Mouse (Mus musculus) liver, embryonic 16.5 days (tissue): ENCODE data around the gene Oca2. TPM values are rescaled to one million over a fixed set of nuclear protein-coding genes. Genes with fewer than 3 reads are reported as not detected.
A peak's percentile ranks its signal among the peaks of the same experiment; 100 is the strongest.

Source experiments
- ATAC-seq: fragments of 200-750 bp; cut with Nextera tagmentation; 2 replicates; pipeline ENCODE4 v1.8.0; 2017; ENCODE audit warnings: low read depth, mild to moderate bottlenecking, moderate number of reproducible peaks, moderate library complexity
- H3K27ac ChIP-seq: fragments of 300-500 bp; sonication (generic); 2 replicates; pipeline ENCODE4 v1.5.1; 2014; ENCODE audit warnings: mild to moderate bottlenecking, low read length
- H3K27me3 ChIP-seq: fragments of 300-500 bp; sonication (generic); 2 replicates; pipeline ENCODE4 v1.6.1; 2014; ENCODE audit warnings: low read depth, low read length, mixed read lengths; ENCODE audit not compliant: control insufficient read depth, insufficient read depth
- H3K36me3 ChIP-seq: fragments of 300-500 bp; sonication (generic); 2 replicates; pipeline ENCODE4 v1.6.1; 2014; ENCODE audit warnings: mild to moderate bottlenecking; ENCODE audit not compliant: control insufficient read depth, insufficient read depth
- H3K4me1 ChIP-seq: fragments of 300-500 bp; sonication (generic); 2 replicates; pipeline ENCODE4 v1.6.1; 2014; ENCODE audit warnings: low read depth, low read length, mixed read lengths; ENCODE audit not compliant: control insufficient read depth
- H3K4me2 ChIP-seq: fragments of 300-500 bp; sonication (generic); 2 replicates; pipeline ENCODE4 v1.6.1; 2014; ENCODE audit warnings: low read depth, low read length, mixed read lengths
- H3K4me3 ChIP-seq: fragments of 300-500 bp; sonication (generic); 2 replicates; pipeline ENCODE4 v1.5.1; 2014; ENCODE audit warnings: low read depth, mild to moderate bottlenecking, low read length
- H3K9ac ChIP-seq: fragments of 300-500 bp; sonication (generic); 2 replicates; pipeline ENCODE4 v1.6.1; 2014; ENCODE audit warnings: low read depth, low read length
- H3K9me3 ChIP-seq: fragments of 300-500 bp; sonication (generic); replicated peaks from 2 replicates; pipeline ENCODE4 v1.6.1; 2016; ENCODE audit warnings: low read length; ENCODE audit not compliant: control insufficient read depth
- WGBS: fragments of 180-500 bp; shearing (Covaris S2); extraction: QIAGEN DNeasy Blood & Tissue Kit; methylation state at CpG from one replicate; pipeline ENCODE4 v1.1.7; 2014; ENCODE audit not compliant: insufficient replicate concordance; 5-methylcytosine and 5-hydroxymethylcytosine counted together
- polyA plus RNA-seq: library from polyadenylated mRNA; unstranded; fragments of >200 nt; fragmentation: Nextera tagmentation; extraction: Ambion mirVana; gene quantifications from 2 replicates; pipeline ENCODE4 v1.2.1, GENCODE M21; 2015

The Oca2 gene
- polyA plus RNA-seq, result not detected in 2 replicates

DNA sequence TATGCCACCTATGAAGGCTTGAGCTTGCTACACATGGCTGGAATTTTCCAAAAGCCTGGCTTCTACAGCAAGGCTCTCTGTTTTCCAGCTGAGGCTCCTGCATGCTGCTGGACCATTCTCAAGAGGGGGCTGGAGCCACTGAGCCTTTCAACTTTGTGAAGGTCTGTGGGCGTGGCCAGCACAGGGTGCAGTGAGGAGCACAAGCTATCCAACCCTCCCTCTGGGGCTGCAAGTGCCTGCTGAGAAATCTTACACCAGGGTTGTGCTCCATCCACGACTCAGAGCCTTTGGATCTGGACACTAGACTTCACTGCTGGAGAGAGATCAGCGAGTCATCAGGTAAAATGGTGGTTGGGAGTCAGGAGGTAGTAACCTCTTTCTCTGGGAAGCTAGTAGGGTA, at the start of gene Oca2:
TSS of gene Oca2 (plus strand) at position 218 of the 400 bp plus-strand sequence.
- 42% methylated on average over 3 of the region's 3 CpGs for WGBS
- no peaks in the 10 kb centered on the region for H3K4me1 ChIP-seq
- no peak within 1 kb of the TSS for H3K4me2 ChIP-seq
- H3K27me3 ChIP-seq, result no peaks in the 10 kb centered on the region
- no peaks in the 10 kb centered on the region for H3K36me3 ChIP-seq
- ATAC-seq, result no peak
- no peak within 1 kb of the TSS for H3K27ac ChIP-seq
- no peaks in the 10 kb centered on the region for H3K9me3 ChIP-seq
- no peak within 1 kb of the TSS for H3K4me3 ChIP-seq
- no peak within 1 kb of the TSS for H3K9ac ChIP-seq

DNA sequence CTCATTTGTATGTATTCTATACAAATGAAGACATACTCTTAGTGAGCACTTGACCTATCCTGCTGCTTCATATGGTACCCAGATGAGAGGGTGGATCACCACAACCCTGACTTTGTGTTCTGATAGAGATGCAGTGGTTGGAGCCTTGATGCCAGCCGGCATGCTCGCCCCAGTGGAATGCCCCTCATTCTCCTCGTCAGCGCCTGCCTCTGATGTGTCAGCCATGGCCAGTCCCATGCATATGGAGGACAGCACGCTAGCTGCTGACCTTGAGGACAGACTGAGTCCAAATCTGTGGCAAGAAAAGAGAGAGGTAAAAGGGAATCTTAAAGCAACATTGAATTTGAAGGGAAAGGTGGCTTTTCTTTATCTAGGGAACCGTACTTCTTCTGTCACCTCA, 48.5 kb upstream of the Oca2 start:
- Histone ChIP-seq H3K9me3 (no peaks in the 10 kb centered on the region), H3K4me2 (no peak overlapping the region), H3K27ac (no peak overlapping the region), H3K36me3 (peaks cover 31% of the 10 kb centered on the region), H3K4me3 (no peak overlapping the region), H3K9ac (no peak overlapping the region), H3K4me1 (no peaks in the 10 kb centered on the region), H3K27me3 (no peaks in the 10 kb centered on the region)
- 88% methylated on average over 6 of the region's 6 CpGs for WGBS
- no peak for ATAC-seq

DNA sequence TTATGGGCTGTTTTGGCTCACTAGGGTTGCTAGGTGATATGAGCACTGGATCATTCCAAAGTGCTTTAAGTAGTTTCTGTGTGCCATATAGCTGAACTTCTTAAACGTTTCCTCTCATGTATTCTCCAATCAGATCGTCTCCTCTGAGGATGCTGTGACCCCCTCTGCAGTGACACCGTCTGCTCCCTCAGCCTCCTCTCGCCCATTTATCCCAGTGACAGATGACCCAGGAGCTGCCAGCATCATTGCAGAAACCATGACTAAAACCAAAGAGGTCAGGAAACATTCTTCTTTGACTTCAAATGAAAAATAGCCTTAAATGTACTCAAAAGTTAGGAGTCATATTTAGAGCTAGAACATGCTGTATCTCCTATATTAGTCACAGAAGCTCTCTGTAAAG, 47.9 kb upstream of the Oca2 start:
- 79% methylated on average over 4 of the region's 4 CpGs for WGBS
- ATAC-seq, result no peak
- Histone ChIP-seq H3K9me3 (no peaks in the 10 kb centered on the region), H3K9ac (no peak overlapping the region), H3K36me3 (peaks cover 32% of the 10 kb centered on the region), H3K4me2 (no peak overlapping the region), H3K4me3 (no peak overlapping the region), H3K27ac (no peak overlapping the region), H3K4me1 (no peaks in the 10 kb centered on the region), H3K27me3 (no peaks in the 10 kb centered on the region)

DNA sequence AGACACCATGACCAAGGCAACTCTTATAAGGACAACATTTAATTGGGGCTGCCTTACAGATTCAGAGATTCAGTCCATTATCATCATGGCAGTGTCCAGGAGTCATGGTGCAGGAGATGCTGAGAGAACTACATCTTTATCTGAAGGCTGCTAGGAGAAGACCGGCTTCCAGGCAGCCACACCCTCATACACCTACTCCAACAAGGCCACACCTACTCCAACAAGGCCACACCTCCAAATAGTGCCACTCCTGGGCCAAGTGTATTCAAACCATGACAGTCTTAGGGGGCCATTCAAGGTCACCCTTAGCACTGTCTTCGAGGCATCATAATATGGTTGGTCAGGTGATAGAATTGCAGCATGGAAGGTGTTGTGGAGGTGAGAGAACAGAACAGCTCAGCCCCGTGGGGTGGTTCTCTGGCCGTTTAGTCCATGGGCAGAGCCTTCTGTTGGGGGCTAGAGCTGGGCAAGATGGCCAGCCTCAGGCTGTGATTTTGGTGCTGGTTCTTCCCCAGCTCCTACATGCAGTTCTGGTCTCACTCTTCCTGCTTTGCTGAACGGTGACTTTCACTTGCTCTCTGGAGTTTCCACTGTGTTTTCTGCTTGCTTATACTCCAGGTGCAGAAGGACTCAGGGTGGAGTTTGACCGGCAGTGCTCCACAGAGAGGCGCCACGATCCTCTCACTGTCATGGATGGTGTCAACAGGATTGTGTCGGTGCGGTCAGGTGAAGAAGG, 37.9 kb upstream of the Oca2 start:
- Histone ChIP-seq H3K27me3 (no peaks in the 10 kb centered on the region), H3K36me3 (peaks cover 52% of the 10 kb centered on the region), H3K4me1 (no peaks in the 10 kb centered on the region), H3K27ac (no peak overlapping the region), H3K4me3 (no peak overlapping the region), H3K9me3 (no peaks in the 10 kb centered on the region), H3K4me2 (no peak overlapping the region), H3K9ac (no peak overlapping the region)
- peak; percentile 16; the same call in 1 of the 2 replicates for ATAC-seq
- WGBS, result 83% methylated on average over 10 of the region's 10 CpGs

DNA sequence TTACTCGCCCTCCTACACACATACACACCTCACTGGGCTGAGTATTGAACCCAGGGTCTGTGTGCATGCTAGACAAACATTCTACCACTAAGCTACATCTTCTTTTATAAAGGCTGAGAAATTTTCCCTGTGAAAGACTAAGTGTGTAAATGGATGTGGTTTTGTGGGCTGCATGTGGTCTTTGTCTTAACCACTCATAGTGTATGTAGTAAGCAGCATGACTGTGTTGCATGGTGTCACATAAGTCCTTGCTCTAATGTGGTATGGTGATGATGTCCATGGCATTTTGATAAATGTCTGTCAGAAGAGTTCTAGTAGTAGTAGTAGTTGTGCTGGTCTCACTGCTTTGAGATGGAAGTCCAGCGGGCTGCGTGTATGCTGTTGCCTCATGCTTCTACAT, 36.7 kb upstream of the Oca2 start:
- H3K36me3 ChIP-seq, result peaks cover 48% of the 10 kb centered on the region
- WGBS, result 86% methylated on average over 3 of the region's 3 CpGs
- ATAC-seq, result no peak

DNA sequence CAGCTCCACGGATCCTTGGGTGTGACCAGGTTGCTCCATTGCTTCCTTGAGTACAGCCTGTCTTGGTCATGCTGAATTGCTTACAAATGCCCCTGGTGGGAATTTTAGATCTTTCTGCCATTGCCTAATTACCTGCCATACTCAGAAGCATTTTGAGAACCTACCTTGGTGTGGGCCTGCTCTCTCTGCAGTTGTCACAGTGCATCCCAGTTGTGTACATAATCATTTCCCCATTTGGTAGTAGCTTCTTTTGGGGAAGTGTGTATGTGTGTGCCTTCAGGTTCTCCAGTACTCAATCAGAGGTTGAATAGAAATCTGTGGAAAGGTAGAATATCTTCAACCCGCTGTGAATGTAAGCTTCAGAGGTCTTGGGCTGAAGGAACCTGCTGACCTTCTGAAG, 36.3 kb upstream of the Oca2 start:
- Histone ChIP-seq H3K9me3 (no peaks in the 10 kb centered on the region), H3K27me3 (no peaks in the 10 kb centered on the region), H3K4me1 (no peaks in the 10 kb centered on the region), H3K9ac (no peak overlapping the region), H3K27ac (no peak overlapping the region), H3K4me2 (no peak overlapping the region), H3K4me3 (no peak overlapping the region), H3K36me3 (peaks cover 45% of the 10 kb centered on the region)
- ATAC-seq, result no peak
- 84% methylated on average over 2 of the region's 2 CpGs for WGBS

More for the DNA sequence above, 36.7 kb upstream of the Oca2 start:
- Histone ChIP-seq H3K4me2 (no peak overlapping the region), H3K27ac (no peak overlapping the region), H3K4me1 (no peaks in the 10 kb centered on the region), H3K27me3 (no peaks in the 10 kb centered on the region), H3K9ac (no peak overlapping the region), H3K9me3 (no peaks in the 10 kb centered on the region), H3K4me3 (no peak overlapping the region)

DNA sequence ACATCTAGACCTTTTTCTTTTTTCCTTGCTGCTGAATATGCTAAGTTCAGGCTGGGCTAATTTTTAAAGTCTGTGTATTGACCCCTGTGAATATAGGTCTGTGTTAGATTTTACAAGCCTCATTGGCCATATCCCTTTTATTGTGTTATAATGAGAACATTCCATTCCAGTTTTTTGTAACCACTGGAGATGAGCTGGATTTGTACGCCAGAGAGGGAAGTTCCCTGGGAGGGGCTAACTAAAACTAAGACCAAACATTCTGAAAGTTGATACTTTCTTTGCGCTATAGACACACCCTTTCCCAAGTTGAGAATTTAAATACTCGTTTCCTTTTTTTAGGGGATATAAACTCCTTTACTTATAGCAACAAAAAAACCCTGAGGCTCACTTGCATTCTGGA, 34.7 kb upstream of the Oca2 start:
- Histone ChIP-seq H3K4me1 (no peaks in the 10 kb centered on the region), H3K27ac (no peak overlapping the region), H3K27me3 (no peaks in the 10 kb centered on the region), H3K9ac (no peak overlapping the region), H3K36me3 (peaks cover 44% of the 10 kb centered on the region), H3K4me2 (no peak overlapping the region), H3K4me3 (no peak overlapping the region), H3K9me3 (no peaks in the 10 kb centered on the region)
- no peak for ATAC-seq
- 82% methylated on average over 3 of the region's 3 CpGs for whole genome bisulfite sequencing

DNA sequence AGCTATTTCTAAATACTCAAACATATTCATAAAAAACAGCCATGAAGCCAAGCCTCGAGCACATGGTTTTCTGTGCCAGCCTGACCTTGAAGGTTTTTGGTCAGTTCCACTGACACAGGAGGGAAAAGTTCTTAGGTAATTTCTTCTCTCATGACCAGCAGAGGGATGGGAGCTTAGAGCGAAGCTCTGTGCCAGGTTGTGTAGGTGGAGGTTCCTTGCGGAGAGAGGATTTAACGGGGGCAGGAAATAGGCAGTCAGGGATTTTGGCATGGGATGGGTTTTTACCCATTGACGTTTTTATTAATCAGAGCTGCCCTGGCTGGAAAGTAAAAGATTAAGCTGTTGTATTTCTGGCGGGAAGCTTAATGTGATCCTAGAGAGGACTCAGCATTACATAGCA, 18.7 kb upstream of the Oca2 start:
- no peak overlapping the region for H3K4me3 ChIP-seq
- H3K9me3 ChIP-seq, result no peaks in the 10 kb centered on the region
- no peak for ATAC-seq
- H3K9ac ChIP-seq, result no peak overlapping the region
- H3K4me1 ChIP-seq, result no peaks in the 10 kb centered on the region
- H3K27me3 ChIP-seq, result no peaks in the 10 kb centered on the region
- H3K4me2 ChIP-seq, result no peak overlapping the region
- WGBS, result 87% methylated on average over 6 of the region's 6 CpGs
- H3K36me3 ChIP-seq, result peaks cover 30% of the 10 kb centered on the region
- H3K27ac ChIP-seq, result no peak overlapping the region

DNA sequence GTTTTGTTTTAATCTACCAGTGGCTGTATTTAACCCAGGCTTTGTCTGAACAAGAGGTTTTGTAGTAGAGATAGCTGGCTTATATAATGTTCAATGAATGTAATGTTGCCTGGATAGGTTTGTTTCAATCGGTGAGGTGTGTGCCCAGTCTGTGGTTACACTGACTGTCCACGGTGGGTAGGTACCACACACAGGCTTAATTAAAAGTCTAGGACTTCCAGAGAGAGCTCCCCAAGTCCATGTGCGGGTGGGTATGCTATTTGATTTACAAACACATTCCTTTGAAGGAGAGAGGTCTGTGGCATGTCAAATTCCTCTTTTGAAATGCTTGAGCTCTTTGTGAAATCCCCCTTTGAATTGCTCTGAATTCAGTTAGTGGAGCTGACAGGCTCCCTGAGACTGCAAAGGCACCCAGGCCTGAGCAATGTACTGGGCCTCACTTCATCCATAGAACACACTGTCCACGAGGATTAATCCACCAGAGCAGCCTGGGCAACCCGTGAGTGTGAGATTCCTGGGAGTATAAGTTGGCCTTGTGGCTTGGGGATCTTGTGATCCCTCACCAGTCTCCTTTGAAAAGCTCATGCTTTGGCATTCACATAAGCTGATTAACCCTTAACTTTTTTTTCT, 3.7 kb upstream of the Oca2 start:
- H3K27ac ChIP-seq, result no peak overlapping the region
- no peak overlapping the region for H3K4me2 ChIP-seq
- H3K9ac ChIP-seq, result no peak overlapping the region
- peaks cover 3% of the 10 kb centered on the region; the same call in 1 of the 2 replicates for H3K36me3 ChIP-seq
- H3K4me1 ChIP-seq, result no peaks in the 10 kb centered on the region
- no peaks in the 10 kb centered on the region for H3K9me3 ChIP-seq
- no peak overlapping the region for H3K4me3 ChIP-seq
- WGBS, result 56% methylated on average over 5 of the region's 5 CpGs
- no peaks in the 10 kb centered on the region for H3K27me3 ChIP-seq
- no peak for ATAC-seq
